Mouse (Mus musculus): ENCODE data around the gene Gm35549. TPM values are rescaled to one million over a fixed set of nuclear protein-coding genes. Genes with fewer than 3 reads are reported as not detected.

Gm35549 gene
- not detected in 2 replicates for total RNA-seq (2014; rRNA removed)
- polyA plus RNA-seq (2015; fragmentation: Nextera tagmentation; extraction: Ambion mirVana) = 0.30 TPM in 1 of 2 replicates, not detected in the other

- DNase-seq (ENCODE audit: low spot score) (no peak), ATAC-seq (no peak)
- H3K4me3 ChIP-seq (ENCODE audit: low read length) = no peak within 1 kb of the TSS
- no peaks in the 10 kb centered on the region for H3K27me3 ChIP-seq (ENCODE audit: insufficient read depth, low read length)
- H3K9ac ChIP-seq (replicated peaks; ENCODE audit: low read length) = no peak within 1 kb of the TSS
- no peak within 1 kb of the TSS for H3K4me2 ChIP-seq (ENCODE audit: low read depth, low read length)
- H3K36me3 ChIP-seq (ENCODE audit: insufficient read depth, low read length) = no peaks in the 10 kb centered on the region
- H3K9me3 ChIP-seq (ENCODE audit: low read length) = no peaks in the 10 kb centered on the region
- 74% methylated on average over 3 of the region's 3 CpGs for WGBS
- H3K4me1 ChIP-seq (ENCODE audit: insufficient read depth, low read length) = no peaks in the 10 kb centered on the region
- H3K27ac ChIP-seq = no peak within 1 kb of the TSS
- TF ChIP-seq CTCF (IDR thresholded peaks at IDR 0.05; ENCODE audit: low read depth) = no peak
Observed at GRCm38 (mm10) chr9:122843760-122844159, at the start of gene Gm35549. TSS of gene Gm35549 (minus strand) at chr9:122844035.

- H3K36me3 ChIP-seq (ENCODE audit: insufficient read depth, low read length) = 0 out of 2 replicates have a peak, but pooled peaks cover 8% of the 10 kb centered on the region
- no peaks in the 10 kb centered on the region for H3K27me3 ChIP-seq (ENCODE audit: insufficient read depth, low read length)
- DNase-seq (ENCODE audit: low spot score) (peak; percentile 87), ATAC-seq (peak; percentile 95)
- peak overlapping the region; percentile 63 for H3K9ac ChIP-seq (replicated peaks; ENCODE audit: low read length)
- peak overlapping the region; percentile 74 for H3K4me3 ChIP-seq (ENCODE audit: low read length)
- H3K9me3 ChIP-seq (ENCODE audit: low read length) = no peaks in the 10 kb centered on the region; the same call in 1 of the 2 replicates
- TF ChIP-seq CTCF (IDR thresholded peaks at IDR 0.05; ENCODE audit: low read depth) = no peak
- H3K27ac ChIP-seq = peak overlapping the region; percentile 41; the same call in 1 of the 2 replicates
- WGBS = 5% methylated on average over 54 of the region's 54 CpGs
- H3K4me2 ChIP-seq (ENCODE audit: low read depth, low read length) = peak overlapping the region; percentile 95
- no peaks in the 10 kb centered on the region; the same call in 1 of the 2 replicates for H3K4me1 ChIP-seq (ENCODE audit: insufficient read depth, low read length)
Observed at GRCm38 (mm10) chr9:122886372-122887179, 42.7 kb upstream of the Gm35549 start.

GRCm38 (mm10) chr9:122885385-122885784, 41.5 kb upstream of the Gm35549 start, which contains the start of gene Zkscan7:
TSS of gene Zkscan7 (plus strand) at chr9:122885685.
- ATAC-seq (no peak), DNase-seq (ENCODE audit: low spot score) (no peak)
- no peak within 1 kb of the TSS for H3K27ac ChIP-seq
- no peaks in the 10 kb centered on the region; the same call in 1 of the 2 replicates for H3K9me3 ChIP-seq (ENCODE audit: low read length)
- peak within 1 kb of the TSS; percentile 74 for H3K4me3 ChIP-seq (ENCODE audit: low read length)
- H3K9ac ChIP-seq (replicated peaks; ENCODE audit: low read length) = peak within 1 kb of the TSS; percentile 63; the same call in 1 of the 2 replicates
- 0 out of 2 replicates have a peak, but pooled peaks cover 3% of the 10 kb centered on the region for H3K36me3 ChIP-seq (ENCODE audit: insufficient read depth, low read length)
- no peaks in the 10 kb centered on the region; the same call in 1 of the 2 replicates for H3K4me1 ChIP-seq (ENCODE audit: insufficient read depth, low read length)
- H3K27me3 ChIP-seq (ENCODE audit: insufficient read depth, low read length) = no peaks in the 10 kb centered on the region
- no peak for TF ChIP-seq CTCF (IDR thresholded peaks at IDR 0.05; ENCODE audit: low read depth)
- WGBS = 84% methylated on average over 3 of the region's 3 CpGs
- H3K4me2 ChIP-seq (ENCODE audit: low read depth, low read length) = peak within 1 kb of the TSS; percentile 95

- Histone ChIP-seq H3K27ac (no peak overlapping the region), H3K4me3 (ENCODE audit: low read length) (no peak overlapping the region), H3K4me1 (ENCODE audit: insufficient read depth, low read length) (no peaks in the 10 kb centered on the region), H3K9ac (replicated peaks; ENCODE audit: low read length) (no peak overlapping the region), H3K9me3 (ENCODE audit: low read length) (no peaks in the 10 kb centered on the region), H3K36me3 (ENCODE audit: insufficient read depth, low read length) (no peaks in the 10 kb centered on the region), H3K27me3 (ENCODE audit: insufficient read depth, low read length) (no peaks in the 10 kb centered on the region), H3K4me2 (ENCODE audit: low read depth, low read length) (no peak overlapping the region)
- DNase-seq (ENCODE audit: low spot score) (no peak), ATAC-seq (no peak)
- TF ChIP-seq CTCF (IDR thresholded peaks at IDR 0.05; ENCODE audit: low read depth) = no peak
- 93% methylated on average over 2 of the region's 2 CpGs for WGBS
Observed at GRCm38 (mm10) chr9:122875145-122875544, 31.3 kb upstream of the Gm35549 start.

- H3K4me3 ChIP-seq (ENCODE audit: low read length) = no peak overlapping the region
- 83% methylated on average over 1 of the region's 1 CpGs for WGBS
- H3K36me3 ChIP-seq (ENCODE audit: insufficient read depth, low read length) = no peaks in the 10 kb centered on the region
- ATAC-seq (no peak), DNase-seq (ENCODE audit: low spot score) (no peak)
- H3K27me3 ChIP-seq (ENCODE audit: insufficient read depth, low read length) = no peaks in the 10 kb centered on the region
- no peak for TF ChIP-seq CTCF (IDR thresholded peaks at IDR 0.05; ENCODE audit: low read depth)
- no peak overlapping the region for H3K9ac ChIP-seq (replicated peaks; ENCODE audit: low read length)
- H3K4me1 ChIP-seq (ENCODE audit: insufficient read depth, low read length) = no peaks in the 10 kb centered on the region
- no peaks in the 10 kb centered on the region for H3K9me3 ChIP-seq (ENCODE audit: low read length)
- no peak overlapping the region for H3K27ac ChIP-seq
- no peak overlapping the region for H3K4me2 ChIP-seq (ENCODE audit: low read depth, low read length)
Observed at GRCm38 (mm10) chr9:122874653-122875052, 30.8 kb upstream of the Gm35549 start.

- Histone ChIP-seq H3K9me3 (ENCODE audit: low read length) (no peaks in the 10 kb centered on the region), H3K9ac (replicated peaks; ENCODE audit: low read length) (no peak overlapping the region), H3K4me1 (ENCODE audit: insufficient read depth, low read length) (no peaks in the 10 kb centered on the region), H3K36me3 (ENCODE audit: insufficient read depth, low read length) (no peaks in the 10 kb centered on the region), H3K27me3 (ENCODE audit: insufficient read depth, low read length) (no peaks in the 10 kb centered on the region), H3K4me2 (ENCODE audit: low read depth, low read length) (no peak overlapping the region), H3K4me3 (ENCODE audit: low read length) (no peak overlapping the region), H3K27ac (no peak overlapping the region)
- TF ChIP-seq CTCF (IDR thresholded peaks at IDR 0.05; ENCODE audit: low read depth) = no peak
- ATAC-seq (no peak), DNase-seq (ENCODE audit: low spot score) (no peak)
- WGBS = 87% methylated on average over 4 of the region's 4 CpGs
Observed at GRCm38 (mm10) chr9:122872595-122872994, 28.8 kb upstream of the Gm35549 start.

All from hindbrain, postnatal 0 days (tissue).